Mouse (Mus musculus): Measurements from ENCODE around the gene Adipor1.

- TF ChIP-seq CTCF (IDR thresholded peaks at IDR 0.05; ENCODE audit: borderline replicate concordance, extremely low read depth, insufficient read depth, insufficient read length) (no peak), POLR2A (IDR thresholded peaks at IDR 0.05; ENCODE audit: borderline replicate concordance, extremely low read depth, insufficient read depth, insufficient read length, poor library complexity, severe bottlenecking) (no peak)
Observed at GRCm38 (mm10) chr1:134385176-134385575, 30.0 kb upstream of the Adipor1 start.
